ENCODE assay signal across 12 mouse cellular contexts in genomic region chr14:79536011-79536410, GRCm38 (mm10). TPM values are rescaled to one million over a fixed set of nuclear protein-coding genes. Genes with fewer than 3 reads are reported as not detected.
DNase-seq lines count a peak whose midpoint lies in the region; ATAC-seq and TF ChIP-seq lines count a peak whose summit lies in the region.
"Had no signal": no experiment of that assay in that cellular context is flagged by ENCODE, and none has a peak within 500 bp of the region (broad histone marks: within the 10 kb centered on the region; RNA-seq: fewer than 3 reads in every experiment).

No protein-coding gene starts in this region.

- H3K27ac ChIP-seq in heart, embryonic 15.5 days = peak overlapping the region; percentile 79
- peak overlapping the region; percentile 84 for H3K27ac ChIP-seq in heart, postnatal 0 days (ENCODE audit: low read depth)
- peak overlapping the region; percentile 23 for H3K27ac ChIP-seq in small intestine, adult 2 months (ENCODE audit: insufficient read depth, low read depth, low read length)
- no peak overlapping the region for H3K27ac ChIP-seq in midbrain, embryonic 10.5 days (replicated peaks)
- H3K27ac ChIP-seq: hindbrain, embryonic 15.5 days; midbrain, embryonic 13.5 days had no signal

- H3K4me2 ChIP-seq in heart, embryonic 15.5 days = peak overlapping the region; percentile 47
- H3K4me2 ChIP-seq in heart, postnatal 0 days (ENCODE audit: low read depth, low read length) = peak overlapping the region; percentile 54
- H3K4me2 ChIP-seq: hindbrain, embryonic 15.5 days; limb, embryonic 12.5 days; midbrain, embryonic 13.5 days had no signal

- no peak for TF ChIP-seq POLR2A in small intestine, adult 2 months (IDR thresholded peaks at IDR 0.05; ENCODE audit: low read depth, low read length)

- peaks cover 27% of the 10 kb centered on the region for H3K4me1 ChIP-seq in heart, embryonic 15.5 days (replicated peaks)
- peaks cover 42% of the 10 kb centered on the region for H3K4me1 ChIP-seq in megakaryocyte, embryonic 14.5 days
- H3K4me1 ChIP-seq in heart, postnatal 0 days (ENCODE audit: control insufficient read depth, insufficient read depth) = peaks cover 25% of the 10 kb centered on the region
- H3K4me1 ChIP-seq in small intestine, adult 2 months (ENCODE audit: control insufficient read depth, insufficient read depth, insufficient read length, low read length) = peaks cover 8% of the 10 kb centered on the region
- no peaks in the 10 kb centered on the region for H3K4me1 ChIP-seq in midbrain, embryonic 10.5 days
- H3K4me1 ChIP-seq: hindbrain, embryonic 15.5 days; limb, embryonic 12.5 days; midbrain, embryonic 13.5 days had no signal

- TF ChIP-seq CTCF in heart, postnatal 0 days (IDR thresholded peaks at IDR 0.05; ENCODE audit: low read depth) = no peak
- TF ChIP-seq CTCF in small intestine, adult 2 months (IDR thresholded peaks at IDR 0.05; ENCODE audit: extremely low read depth, insufficient read length, insufficient replicate concordance, low read depth, low read length) = no peak

- H3K9ac ChIP-seq in heart, embryonic 15.5 days = no peak overlapping the region
- H3K9ac ChIP-seq in heart, postnatal 0 days (replicated peaks; ENCODE audit: low read depth, low read length) = peak overlapping the region; percentile 35; the same call in 1 of the 2 replicates
- H3K9ac ChIP-seq: hindbrain, embryonic 15.5 days; limb, embryonic 12.5 days; midbrain, embryonic 13.5 days had no signal

- WGBS in heart, embryonic 15.5 days = 67% methylated on average over 5 of the region's 5 CpGs
- WGBS in heart, postnatal 0 days = 56% methylated on average over 5 of the region's 5 CpGs
- 66% methylated on average over 5 of the region's 5 CpGs for WGBS in small intestine, adult 2 months
- WGBS in midbrain, embryonic 10.5 days = 83% methylated on average over 5 of the region's 5 CpGs

- no peak for DNase-seq in heart, adult 9 months (ENCODE audit: low spot score in 2 of 2)
- DNase-seq in heart, postnatal 0 days (ENCODE audit: low spot score) = no peak
- no peak for DNase-seq in midbrain, embryonic 10.5 days (ENCODE audit: low spot score)
- no peak for DNase-seq in ovary, adult 18-20 months (ENCODE audit: low spot score)

- no peaks in the 10 kb centered on the region for H3K9me3 ChIP-seq in heart, embryonic 15.5 days (replicated peaks)
- H3K9me3 ChIP-seq in megakaryocyte, embryonic 14.5 days = no peaks in the 10 kb centered on the region
- H3K9me3 ChIP-seq in heart, postnatal 0 days (replicated peaks; ENCODE audit: control insufficient read depth, low read length) = no peaks in the 10 kb centered on the region
- H3K9me3 ChIP-seq in midbrain, embryonic 10.5 days (replicated peaks) = no peaks in the 10 kb centered on the region
- H3K9me3 ChIP-seq: hindbrain, embryonic 15.5 days; limb, embryonic 12.5 days; midbrain, embryonic 13.5 days had no signal

- ATAC-seq in heart, embryonic 15.5 days (replicated peaks; ENCODE audit: insufficient number of reproducible peaks, insufficient read depth, low FRiP score, low read depth) = no peak
- no peak for ATAC-seq in megakaryocyte, adult 5-6 weeks (ENCODE audit: poor library complexity, severe bottlenecking)
- ATAC-seq in heart, postnatal 0 days (ENCODE audit: insufficient read depth, low read depth) = no peak
- ATAC-seq: activated CD4-positive, CD25-positive, alpha-beta regulatory T cell, adult 4 months; midbrain, embryonic 13.5 days had no signal

- H3K4me3 ChIP-seq in heart, embryonic 15.5 days = peak overlapping the region; percentile 27; the same call in 1 of the 2 replicates
- H3K4me3 ChIP-seq in megakaryocyte, embryonic 14.5 days (replicated peaks) = peak overlapping the region; percentile 96
- peak overlapping the region; percentile 19 for H3K4me3 ChIP-seq in heart, postnatal 0 days (ENCODE audit: low read depth, low read length)
- H3K4me3 ChIP-seq in small intestine, adult 2 months (ENCODE audit: low read depth, low read length) = peak overlapping the region; percentile 17; the same call in 1 of the 2 replicates
- no peak overlapping the region for H3K4me3 ChIP-seq in midbrain, embryonic 10.5 days
- H3K4me3 ChIP-seq: hindbrain, embryonic 15.5 days; limb, embryonic 12.5 days; midbrain, embryonic 13.5 days had no signal

- TF ChIP-seq EP300 in heart, postnatal 0 days (IDR thresholded peaks at IDR 0.05; ENCODE audit: low read depth) = no peak

- H3K27me3 ChIP-seq in heart, embryonic 15.5 days = no peaks in the 10 kb centered on the region
- H3K27me3 ChIP-seq in megakaryocyte, embryonic 14.5 days (replicated peaks) = no peaks in the 10 kb centered on the region
- no peaks in the 10 kb centered on the region for H3K27me3 ChIP-seq in heart, postnatal 0 days (ENCODE audit: control insufficient read depth, insufficient read depth, low read length)
- no peaks in the 10 kb centered on the region for H3K27me3 ChIP-seq in small intestine, adult 2 months (ENCODE audit: control insufficient read depth, insufficient read depth, low read length)
- no peaks in the 10 kb centered on the region for H3K27me3 ChIP-seq in midbrain, embryonic 10.5 days (ENCODE audit: low read depth, poor library complexity, severe bottlenecking)
- H3K27me3 ChIP-seq: hindbrain, embryonic 15.5 days; limb, embryonic 12.5 days; midbrain, embryonic 13.5 days had no signal

- H3K36me3 ChIP-seq in heart, embryonic 15.5 days = no peaks in the 10 kb centered on the region
- H3K36me3 ChIP-seq in megakaryocyte, embryonic 14.5 days (replicated peaks; ENCODE audit: low read length) = peaks cover 37% of the 10 kb centered on the region
- no peaks in the 10 kb centered on the region for H3K36me3 ChIP-seq in heart, postnatal 0 days (replicated peaks; ENCODE audit: control insufficient read depth, insufficient read depth, low read length)
- peaks cover 8% of the 10 kb centered on the region for H3K36me3 ChIP-seq in small intestine, adult 2 months (ENCODE audit: control insufficient read depth, insufficient read depth, low read length)
- no peaks in the 10 kb centered on the region for H3K36me3 ChIP-seq in midbrain, embryonic 10.5 days
- H3K36me3 ChIP-seq: hindbrain, embryonic 15.5 days; limb, embryonic 12.5 days; midbrain, embryonic 13.5 days had no signal

RNA-seq across cellular contexts. Expression of gene Sugt1, which starts 51.5 kb away (rescaled TPM):
- 92.5 and 106 TPM in 2 replicates for polyA plus RNA-seq in heart, embryonic 15.5 days (2015; fragmentation: Nextera tagmentation; extraction: Ambion mirVana)
- 0.22 and 1.7 TPM in 2 replicates for polyA plus RNA-seq in megakaryocyte, embryonic 14.5 days (2012; ENCODE audit: insufficient read depth, low replicate concordance)
- 99.6 and 121 TPM in 2 replicates for total RNA-seq in megakaryocyte, adult 5-6 weeks (2015)
- 145 and 165 TPM in 2 replicates for total RNA-seq in megakaryocyte, adult 5-6 weeks (2017)
- total RNA-seq in heart, postnatal 0 days (2014; rRNA removed; ENCODE audit: low replicate concordance) = 24.8 and 33.1 TPM in 2 replicates
- polyA plus RNA-seq in heart, postnatal 0 days (2015; fragmentation: Nextera tagmentation; extraction: Ambion mirVana) = 95.5 and 102 TPM in 2 replicates
- 1.2 and 1.7 TPM in 2 replicates for polyA plus RNA-seq in small intestine, adult 2 months (2012; rRNA removed)
- polyA plus RNA-seq in midbrain, embryonic 10.5 days (2016; fragmentation: Nextera tagmentation; extraction: Ambion mirVana) = 146 and 161 TPM in 2 replicates

RNA-seq across cellular contexts. Expression of gene Wbp4, which starts 54.7 kb away (rescaled TPM):
- polyA plus RNA-seq in heart, embryonic 15.5 days (2015; fragmentation: Nextera tagmentation; extraction: Ambion mirVana) = 24.0 and 25.7 TPM in 2 replicates
- 3.9 and 4.4 TPM in 2 replicates for polyA plus RNA-seq in megakaryocyte, embryonic 14.5 days (2012; ENCODE audit: insufficient read depth, low replicate concordance)
- 31.4 and 38.6 TPM in 2 replicates for total RNA-seq in megakaryocyte, adult 5-6 weeks (2015)
- total RNA-seq in megakaryocyte, adult 5-6 weeks (2017) = 72.6 and 75.8 TPM in 2 replicates
- total RNA-seq in heart, postnatal 0 days (2014; rRNA removed; ENCODE audit: low replicate concordance) = 9.5 and 10.0 TPM in 2 replicates
- 26.6 and 27.2 TPM in 2 replicates for polyA plus RNA-seq in heart, postnatal 0 days (2015; fragmentation: Nextera tagmentation; extraction: Ambion mirVana)
- polyA plus RNA-seq in small intestine, adult 2 months (2012; rRNA removed) = 0.98 and 2.0 TPM in 2 replicates
- polyA plus RNA-seq in midbrain, embryonic 10.5 days (2016; fragmentation: Nextera tagmentation; extraction: Ambion mirVana) = 46.1 and 49.0 TPM in 2 replicates

RNA-seq across cellular contexts. Expression of gene Elf1, which starts 55.0 kb away (rescaled TPM):
- polyA plus RNA-seq in heart, embryonic 15.5 days (2015; fragmentation: Nextera tagmentation; extraction: Ambion mirVana) = 7.8 and 12.4 TPM in 2 replicates
- 1.5 and 3.9 TPM in 2 replicates for polyA plus RNA-seq in megakaryocyte, embryonic 14.5 days (2012; ENCODE audit: insufficient read depth, low replicate concordance)
- 66.4 and 69.3 TPM in 2 replicates for total RNA-seq in megakaryocyte, adult 5-6 weeks (2015)
- 138 and 142 TPM in 2 replicates for total RNA-seq in megakaryocyte, adult 5-6 weeks (2017)
- total RNA-seq in heart, postnatal 0 days (2014; rRNA removed; ENCODE audit: low replicate concordance) = 11.0 and 13.2 TPM in 2 replicates
- 7.0 and 7.4 TPM in 2 replicates for polyA plus RNA-seq in heart, postnatal 0 days (2015; fragmentation: Nextera tagmentation; extraction: Ambion mirVana)
- 6.4 and 20.1 TPM in 2 replicates for polyA plus RNA-seq in small intestine, adult 2 months (2012; rRNA removed)
- polyA plus RNA-seq in midbrain, embryonic 10.5 days (2016; fragmentation: Nextera tagmentation; extraction: Ambion mirVana) = 3.9 and 5.2 TPM in 2 replicates

Comparison
In these comparisons a context has a peak if more than half of its experiments do, and no peak if none do; other contexts are left out.
1. RNA of gene Sugt1, which starts 51.5 kb away (polyA plus RNA-seq): 146 to 161 TPM in midbrain, embryonic 10.5 days, 92.5 to 106 TPM in heart, embryonic 15.5 days and 95.5 to 102 TPM in heart, postnatal 0 days; 1.2 to 1.7 TPM in small intestine, adult 2 months and 0.22 to 1.7 TPM in megakaryocyte, embryonic 14.5 days; every median in the first group is over 10 times any median in the second.